In the genomic region with DNA sequence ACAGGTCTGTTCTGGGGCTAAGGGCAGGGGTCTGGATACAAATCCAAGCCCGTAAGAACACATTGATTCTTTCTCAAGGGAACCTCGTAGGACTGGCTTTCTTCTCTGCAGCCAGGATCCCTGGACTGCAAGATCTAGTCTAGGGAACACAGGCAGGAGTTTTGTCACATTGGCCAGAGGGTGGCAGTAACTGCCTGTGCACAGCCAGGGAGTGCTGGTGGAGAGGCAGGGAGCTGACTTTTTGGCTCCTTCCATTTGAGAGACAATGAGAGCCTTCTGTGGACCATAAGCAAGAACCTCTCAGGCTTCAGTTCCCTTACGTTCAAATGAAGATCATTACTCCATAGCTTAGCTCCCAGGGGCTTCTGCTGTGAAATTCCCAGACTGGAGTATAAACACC, we compare ENCODE assay signal across 9 mouse cellular contexts. TPM values are rescaled to one million over a fixed set of nuclear protein-coding genes. Genes with fewer than 3 reads are reported as not detected.
DNase-seq lines count a peak whose midpoint lies in the region; ATAC-seq and TF ChIP-seq lines count a peak whose summit lies in the region.
"Had no signal": no experiment of that assay in that cellular context is flagged by ENCODE, and none has a peak within 500 bp of the region (broad histone marks: within the 10 kb centered on the region; RNA-seq: fewer than 3 reads in every experiment).

No protein-coding gene starts in this region.

- peak; percentile 80 for TF ChIP-seq RAD21 in CH12.LX (IDR thresholded peaks at IDR 0.05; ENCODE audit: low read depth, low read length)

- peak in 1 of 2 experiments; percentile 79; a peak in 2 of 4 replicates for TF ChIP-seq CTCF in CH12.LX (conservative IDR thresholded peaks at IDR 0.05 in 1 of 2, IDR thresholded peaks at IDR 0.05 in 1 of 2; ENCODE audit: low read depth in 2 of 2, low read length in 2 of 2)
- peak; percentile 51 for TF ChIP-seq CTCF in bone marrow, adult 2 months (IDR thresholded peaks at IDR 0.05; ENCODE audit: control insufficient read depth, insufficient read depth, low read length)
- TF ChIP-seq CTCF in gastrocnemius, adult 2 months (IDR thresholded peaks at IDR 0.05) = peak; percentile 64

- WGBS in heart, embryonic 10.5 days = 33% methylated on average over 3 of the region's 3 CpGs
- 35% methylated on average over 3 of the region's 3 CpGs for WGBS in heart, embryonic 11.5 days (ENCODE audit: insufficient replicate concordance)
- 57% methylated on average over 3 of the region's 3 CpGs for WGBS in bone marrow, adult 2 months
- 24% methylated on average over 3 of the region's 3 CpGs for WGBS in neural tube, embryonic 14.5 days

- ATAC-seq in heart, embryonic 11.5 days (replicated peaks; ENCODE audit: insufficient number of reproducible peaks, low FRiP score, low TSS enrichment) = no peak
- peak; percentile 49; the same call in 1 of the 2 replicates for ATAC-seq in neural tube, embryonic 14.5 days (ENCODE audit: low read depth)
- ATAC-seq in activated CD4-positive, CD25-positive, alpha-beta regulatory T cell, adult 4 months = no peak

- no peak overlapping the region for H3K4me2 ChIP-seq in heart, embryonic 11.5 days
- no peak overlapping the region for H3K4me2 ChIP-seq in CH12.LX (ENCODE audit: insufficient read depth, low read depth, poor library complexity, severe bottlenecking)
- H3K4me2 ChIP-seq in neural tube, embryonic 14.5 days (ENCODE audit: low read depth, low read length) = no peak overlapping the region

- intact Hi-C loops in gastrocnemius, adult 2 months (cut with DNase I) = loop anchor here (5.0 kb wide), 1 partner anchor 374 kb away; no protein-coding TSS in a partner anchor

- peaks cover 4% of the 10 kb centered on the region for H3K79me2 ChIP-seq in CH12.LX (replicated peaks; ENCODE audit: control insufficient read depth, extremely low read depth, insufficient read depth, poor library complexity, severe bottlenecking)

- in situ Hi-C loops in CH12.LX (cut with MboI; ENCODE audit: low pct_ligation_motif_present, low pct_unique_long_range_greater_than_20kb, low sequenced_read_pairs) = loop anchor here (5.0 to 25.0 kb wide), 2 partner anchors 84 to 374 kb away; no protein-coding TSS in a partner anchor

- no peaks in the 10 kb centered on the region for H3K36me3 ChIP-seq in heart, embryonic 10.5 days
- H3K36me3 ChIP-seq in heart, embryonic 11.5 days (ENCODE audit: control insufficient read depth, insufficient read depth, low read length) = no peaks in the 10 kb centered on the region
- no peaks in the 10 kb centered on the region for H3K36me3 ChIP-seq in CH12.LX (replicated peaks in 1 of 2; ENCODE audit: control insufficient read depth in 1 of 2, insufficient read depth in 1 of 2, low read length in 1 of 2)
- H3K36me3 ChIP-seq in neural tube, embryonic 14.5 days (ENCODE audit: control insufficient read depth, insufficient read depth, low read length) = no peaks in the 10 kb centered on the region

- H3K9ac ChIP-seq in heart, embryonic 11.5 days (ENCODE audit: low read depth, low read length) = no peak overlapping the region
- no peak overlapping the region for H3K9ac ChIP-seq in CH12.LX (ENCODE audit: insufficient read depth, low read depth)
- H3K9ac ChIP-seq in neural tube, embryonic 14.5 days (replicated peaks; ENCODE audit: low read depth, low read length) = no peak overlapping the region

- DNase-seq in heart, embryonic 10.5 days (ENCODE audit: low spot score) = peak; percentile 83
- peak; percentile 40 for DNase-seq in CH12.LX (ENCODE audit: extremely low read depth)
- peak; percentile 59 for DNase-seq in gastrocnemius, adult 2 months
- DNase-seq in layer of hippocampus, postnatal 14 days (ENCODE audit: low spot score in 2 of 2) = peak; percentile 52 to 76

- H3K27ac ChIP-seq in heart, embryonic 10.5 days = no peak overlapping the region
- no peak overlapping the region for H3K27ac ChIP-seq in heart, embryonic 11.5 days (ENCODE audit: low read depth, low read length)
- H3K27ac ChIP-seq in CH12.LX (ENCODE audit: insufficient read depth, low read depth) = no peak overlapping the region
- H3K27ac ChIP-seq in bone marrow, adult 2 months (ENCODE audit: control insufficient read depth, insufficient read depth, low read depth, low read length, poor library complexity) = no peak overlapping the region
- H3K27ac ChIP-seq in gastrocnemius, adult 2 months = no peak overlapping the region
- H3K27ac ChIP-seq in neural tube, embryonic 14.5 days (ENCODE audit: low read depth, low read length) = no peak overlapping the region
- H3K27ac ChIP-seq: macrophage had no signal

- H3K4me1 ChIP-seq in heart, embryonic 10.5 days = peaks cover 8% of the 10 kb centered on the region
- peaks cover 3% of the 10 kb centered on the region for H3K4me1 ChIP-seq in heart, embryonic 11.5 days (ENCODE audit: control insufficient read depth, insufficient read depth, low read length)
- H3K4me1 ChIP-seq in CH12.LX (ENCODE audit: control insufficient read depth in 1 of 2, insufficient read depth in 2 of 2) = peaks cover 4 to 15% of the 10 kb centered on the region in 2 experiments
- H3K4me1 ChIP-seq in bone marrow, adult 2 months (ENCODE audit: control insufficient read depth, insufficient read depth, low read length) = no peaks in the 10 kb centered on the region; the same call in 1 of the 2 replicates
- peaks cover 4% of the 10 kb centered on the region for H3K4me1 ChIP-seq in neural tube, embryonic 14.5 days (ENCODE audit: control insufficient read depth, insufficient read depth, low read length)

- no peak for TF ChIP-seq EP300 in CH12.LX (IDR thresholded peaks at IDR 0.05; ENCODE audit: low read length)

- no peak overlapping the region for H3K4me3 ChIP-seq in heart, embryonic 10.5 days
- no peak overlapping the region for H3K4me3 ChIP-seq in heart, embryonic 11.5 days (ENCODE audit: low read depth, low read length)
- H3K4me3 ChIP-seq in CH12.LX (replicated peaks in 1 of 3; ENCODE audit: low read depth in 2 of 3, low read length in 2 of 3, poor library complexity in 1 of 3) = no peak overlapping the region
- no peak overlapping the region for H3K4me3 ChIP-seq in bone marrow, adult 2 months (replicated peaks; ENCODE audit: control insufficient read depth, low read depth, low read length)
- H3K4me3 ChIP-seq in gastrocnemius, adult 2 months = no peak overlapping the region
- no peak overlapping the region for H3K4me3 ChIP-seq in neural tube, embryonic 14.5 days (ENCODE audit: low read depth, low read length)

- H3K9me3 ChIP-seq in heart, embryonic 10.5 days = no peaks in the 10 kb centered on the region
- H3K9me3 ChIP-seq in heart, embryonic 11.5 days (replicated peaks; ENCODE audit: control insufficient read depth, low read length) = no peaks in the 10 kb centered on the region
- no peaks in the 10 kb centered on the region for H3K9me3 ChIP-seq in CH12.LX (replicated peaks; ENCODE audit: low read length)
- H3K9me3 ChIP-seq in neural tube, embryonic 14.5 days (ENCODE audit: control insufficient read depth, low read length) = no peaks in the 10 kb centered on the region

- peaks cover 6% of the 10 kb centered on the region; the same call in 1 of the 2 replicates for H3K27me3 ChIP-seq in heart, embryonic 10.5 days (ENCODE audit: insufficient read depth, poor library complexity, severe bottlenecking)
- no peaks in the 10 kb centered on the region; the same call in 1 of the 2 replicates for H3K27me3 ChIP-seq in heart, embryonic 11.5 days (ENCODE audit: control insufficient read depth, insufficient read depth, low read length)
- H3K27me3 ChIP-seq in CH12.LX (replicated peaks) = peaks cover 2% of the 10 kb centered on the region
- no peaks in the 10 kb centered on the region for H3K27me3 ChIP-seq in neural tube, embryonic 14.5 days (ENCODE audit: control insufficient read depth, insufficient read depth, low read length)

- dilution Hi-C loops in CH12.LX (cut with MboI; ENCODE audit: extremely low pct_ligation_motif_present, extremely low pct_unique_long_range_greater_than_20kb, low sequenced_read_pairs) = no loop called here

- TF ChIP-seq POLR2A in CH12.LX (IDR thresholded peaks at IDR 0.05; ENCODE audit: low read depth, low read length) = no peak
- no peak for TF ChIP-seq POLR2A in bone marrow, adult 2 months (IDR thresholded peaks at IDR 0.05; ENCODE audit: borderline replicate concordance, control insufficient read depth, low read depth, low read length)

RNA-seq across cellular contexts. Expression of gene Wdr61, which starts 4.1 kb away (rescaled TPM):
- polyA plus RNA-seq in heart, embryonic 10.5 days (2016; fragmentation: Nextera tagmentation; extraction: Ambion mirVana) = 130 and 151 TPM in 2 replicates
- polyA plus RNA-seq in heart, embryonic 11.5 days (2014; fragmentation: Nextera tagmentation; extraction: Ambion mirVana) = 124 and 128 TPM in 2 replicates
- total RNA-seq in CH12.LX (2012; rRNA removed) (118 and 141 TPM in 2 replicates), CH12.LX (2014; rRNA removed) (245 and 269 TPM in 2 replicates)
- polyA plus RNA-seq in CH12.LX (2012; ENCODE audit: insufficient read length, low read depth) = 157 and 164 TPM in 2 replicates
- polyA plus RNA-seq in bone marrow, adult 2 months (2011; ENCODE audit: insufficient read depth, insufficient read length, low replicate concordance, missing spikeins) = 28.3 and 30.4 TPM in 2 replicates
- 10 to 100 TPM; 17.9 to 20.8 TPM for total RNA-seq in gastrocnemius, adult 2 months (2021)
- total RNA-seq in layer of hippocampus, postnatal 14 days (2021) = 10 to 100 TPM; 53.8 to 59.3 TPM
- 76.3 and 91.0 TPM in 2 replicates for polyA plus RNA-seq in neural tube, embryonic 14.5 days (2014; fragmentation: Nextera tagmentation; extraction: Ambion mirVana)
- 100 to 1,000 TPM; 123 to 134 TPM for polyA plus RNA-seq in activated CD4-positive, CD25-positive, alpha-beta regulatory T cell, adult 4 months (2017; shearing (Covaris generic))

RNA-seq across cellular contexts. Expression of gene Crabp1, which starts 26.2 kb away (rescaled TPM):
- 63.7 and 204 TPM in 2 replicates for polyA plus RNA-seq in heart, embryonic 10.5 days (2016; fragmentation: Nextera tagmentation; extraction: Ambion mirVana)
- polyA plus RNA-seq in heart, embryonic 11.5 days (2014; fragmentation: Nextera tagmentation; extraction: Ambion mirVana) = 50.3 and 56.9 TPM in 2 replicates
- total RNA-seq in CH12.LX (2012; rRNA removed) (not detected in 2 replicates), CH12.LX (2014; rRNA removed) (not detected in 2 replicates)
- polyA plus RNA-seq in CH12.LX (2012; ENCODE audit: insufficient read length, low read depth) = not detected in 2 replicates
- 1.7 and 23.1 TPM in 2 replicates for polyA plus RNA-seq in bone marrow, adult 2 months (2011; ENCODE audit: insufficient read depth, insufficient read length, low replicate concordance, missing spikeins)
- total RNA-seq in gastrocnemius, adult 2 months (2021) = 1 to 10 TPM in 1 of 2 experiments, not detected in 1; 2.2 TPM
- total RNA-seq in layer of hippocampus, postnatal 14 days (2021) = 1 to 10 TPM; 3.6 to 4.4 TPM
- 589 and 733 TPM in 2 replicates for polyA plus RNA-seq in neural tube, embryonic 14.5 days (2014; fragmentation: Nextera tagmentation; extraction: Ambion mirVana)
- not detected for polyA plus RNA-seq in activated CD4-positive, CD25-positive, alpha-beta regulatory T cell, adult 4 months (2017; shearing (Covaris generic))
- polyA plus RNA-seq: macrophage had no signal

RNA-seq across cellular contexts. Expression of gene Dnaja4, which starts 39.7 kb away (rescaled TPM):
- 9.7 and 16.3 TPM in 2 replicates for polyA plus RNA-seq in heart, embryonic 10.5 days (2016; fragmentation: Nextera tagmentation; extraction: Ambion mirVana)
- polyA plus RNA-seq in heart, embryonic 11.5 days (2014; fragmentation: Nextera tagmentation; extraction: Ambion mirVana) = 19.0 and 25.6 TPM in 2 replicates
- total RNA-seq in CH12.LX (2012; rRNA removed) = 2.3 and 2.4 TPM in 2 replicates
- 0.81 and 0.95 TPM in 2 replicates for total RNA-seq in CH12.LX (2014; rRNA removed)
- 1.1 and 1.8 TPM in 2 replicates for polyA plus RNA-seq in CH12.LX (2012; ENCODE audit: insufficient read length, low read depth)
- polyA plus RNA-seq in bone marrow, adult 2 months (2011; ENCODE audit: insufficient read depth, insufficient read length, low replicate concordance, missing spikeins) = 24.8 and 26.9 TPM in 2 replicates
- 10 to 100 TPM; 43.5 to 87.0 TPM for total RNA-seq in gastrocnemius, adult 2 months (2021)
- total RNA-seq in layer of hippocampus, postnatal 14 days (2021) = 10 to 100 TPM; 25.6 to 30.8 TPM
- polyA plus RNA-seq in neural tube, embryonic 14.5 days (2014; fragmentation: Nextera tagmentation; extraction: Ambion mirVana) = 7.4 and 8.5 TPM in 2 replicates
- polyA plus RNA-seq in activated CD4-positive, CD25-positive, alpha-beta regulatory T cell, adult 4 months (2017; shearing (Covaris generic)) = 1 to 10 TPM; 3.3 to 3.9 TPM
